Mouse (Mus musculus): ENCODE measurements around the gene Tcerg1l. TPM values are rescaled to one million over a fixed set of nuclear protein-coding genes. Genes with fewer than 3 reads are reported as not detected.

Tcerg1l gene
- polyA plus RNA-seq, 1 experiment from 2014 or later, result 0.12 TPM

DNA sequence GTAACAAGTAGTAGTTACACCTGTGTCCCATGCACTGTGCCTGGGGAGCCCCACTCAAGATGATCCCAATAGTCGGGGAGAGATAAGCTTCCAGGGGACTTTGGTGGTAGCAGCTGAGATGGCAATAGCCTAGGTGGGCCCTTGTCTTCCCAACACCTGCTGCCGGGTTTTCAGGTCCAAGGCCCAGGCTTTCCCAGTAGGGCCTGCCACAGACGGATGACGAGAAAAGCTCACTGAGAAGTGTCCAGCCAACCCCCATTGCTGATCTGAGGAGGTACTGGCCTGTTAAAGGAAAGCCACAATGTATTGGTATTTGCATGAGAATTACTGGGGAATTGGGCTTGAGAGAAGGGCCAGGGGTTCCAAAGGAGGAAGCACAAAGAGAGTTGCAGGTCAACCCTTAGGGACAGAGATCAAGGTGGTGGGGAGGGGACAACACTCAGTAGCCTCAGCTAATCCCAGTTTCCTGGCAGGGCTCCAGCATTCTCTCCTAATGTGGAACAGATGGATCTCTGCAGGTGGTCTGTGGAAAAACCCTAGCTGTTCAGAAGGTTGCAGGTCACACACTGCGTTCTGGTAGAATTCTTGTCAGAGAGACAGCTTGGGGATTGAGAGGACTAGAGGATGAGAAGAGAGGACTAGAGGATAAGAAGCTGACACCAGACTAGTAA lies 129.4 kb downstream of the Tcerg1l start:
- WGBS, result 75% methylated on average over 5 of the region's 5 CpGs
- H3K36me3 ChIP-seq (ENCODE audit: control insufficient read depth, insufficient read depth, low read length), result no peaks in the 10 kb centered on the region
- no peaks in the 10 kb centered on the region for H3K4me1 ChIP-seq (ENCODE audit: control insufficient read depth, insufficient read depth, low read length)

DNA sequence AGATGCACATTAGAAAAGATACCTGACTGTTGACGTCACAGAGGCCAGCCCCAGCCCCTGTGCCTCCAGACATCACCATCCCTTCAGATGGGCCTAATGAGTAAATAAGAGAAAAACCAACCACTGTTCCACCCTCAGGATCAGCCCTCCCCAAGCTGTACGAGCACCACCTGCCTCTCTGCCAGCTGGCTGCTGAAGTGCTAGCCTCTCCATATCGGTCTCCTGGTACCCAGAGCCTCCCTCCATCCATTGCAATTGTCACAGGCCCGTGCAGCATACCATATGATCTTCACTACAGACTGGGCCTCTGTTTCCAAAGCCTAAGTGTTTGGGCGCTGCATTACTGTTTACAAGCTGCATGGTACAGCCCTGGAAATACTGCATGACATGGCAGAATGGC lies 148.9 kb downstream of the Tcerg1l start:
- H3K36me3 ChIP-seq (ENCODE audit: control insufficient read depth, insufficient read depth, low read length), result no peaks in the 10 kb centered on the region
- no peak overlapping the region for H3K4me2 ChIP-seq (ENCODE audit: low read depth, low read length)
- H3K9me3 ChIP-seq (ENCODE audit: control insufficient read depth, low read length), result no peaks in the 10 kb centered on the region
- no peak overlapping the region for H3K9ac ChIP-seq (ENCODE audit: low read depth, low read length)
- H3K4me1 ChIP-seq (ENCODE audit: control insufficient read depth, insufficient read depth, low read length), result no peaks in the 10 kb centered on the region
- no peak for ATAC-seq
- WGBS, result 77% methylated on average over 5 of the region's 5 CpGs
- H3K27ac ChIP-seq (ENCODE audit: low read length), result no peak overlapping the region
- no peaks in the 10 kb centered on the region for H3K27me3 ChIP-seq (replicated peaks; ENCODE audit: control insufficient read depth, insufficient read depth, low read length)
- H3K4me3 ChIP-seq (ENCODE audit: low read length), result no peak overlapping the region

More for the DNA sequence above, 129.4 kb downstream of the Tcerg1l start:
- Histone ChIP-seq H3K4me2 (ENCODE audit: low read depth, low read length) (no peak overlapping the region), H3K4me3 (ENCODE audit: low read length) (no peak overlapping the region), H3K9ac (ENCODE audit: low read depth, low read length) (no peak overlapping the region), H3K9me3 (ENCODE audit: control insufficient read depth, low read length) (no peaks in the 10 kb centered on the region), H3K27me3 (replicated peaks; ENCODE audit: control insufficient read depth, insufficient read depth, low read length) (no peaks in the 10 kb centered on the region), H3K27ac (ENCODE audit: low read length) (no peak overlapping the region)
- ATAC-seq, result no peak

DNA sequence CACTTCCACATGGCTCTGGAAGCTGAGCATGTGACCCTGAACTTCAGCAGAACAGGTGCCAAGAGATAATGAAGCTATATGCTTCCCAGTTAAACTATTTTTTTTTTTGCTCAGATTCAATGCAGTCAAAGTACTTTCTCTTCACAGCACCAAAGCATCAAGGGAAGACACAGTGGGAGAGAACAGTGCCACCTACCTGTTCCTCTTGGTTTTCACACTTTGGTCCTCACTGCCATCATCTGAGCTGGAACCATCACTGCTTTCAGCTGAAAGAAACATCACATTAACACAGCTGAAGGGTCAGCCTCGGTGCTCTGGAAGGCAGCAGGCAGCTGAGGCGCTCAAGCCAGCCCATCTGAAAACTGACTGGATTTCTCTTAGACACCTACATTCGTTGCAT lies 149.4 kb downstream of the Tcerg1l start:
- WGBS, result 67% methylated on average over 3 of the region's 3 CpGs

GRCm38 (mm10) chr7:138246684-138247083 lies 150.8 kb downstream of the Tcerg1l start:
- Histone ChIP-seq H3K9me3 (ENCODE audit: control insufficient read depth, low read length) (no peaks in the 10 kb centered on the region), H3K27ac (ENCODE audit: low read length) (no peak overlapping the region), H3K4me3 (ENCODE audit: low read length) (no peak overlapping the region), H3K9ac (ENCODE audit: low read depth, low read length) (no peak overlapping the region), H3K4me1 (ENCODE audit: control insufficient read depth, insufficient read depth, low read length) (no peaks in the 10 kb centered on the region), H3K4me2 (ENCODE audit: low read depth, low read length) (no peak overlapping the region), H3K27me3 (replicated peaks; ENCODE audit: control insufficient read depth, insufficient read depth, low read length) (no peaks in the 10 kb centered on the region), H3K36me3 (ENCODE audit: control insufficient read depth, insufficient read depth, low read length) (no peaks in the 10 kb centered on the region)
- 29% methylated on average over 2 of the region's 2 CpGs for WGBS
- ATAC-seq, result no peak

More for the DNA sequence above, 149.4 kb downstream of the Tcerg1l start:
- no peaks in the 10 kb centered on the region for H3K27me3 ChIP-seq (replicated peaks; ENCODE audit: control insufficient read depth, insufficient read depth, low read length)
- no peaks in the 10 kb centered on the region for H3K36me3 ChIP-seq (ENCODE audit: control insufficient read depth, insufficient read depth, low read length)
- no peak overlapping the region for H3K27ac ChIP-seq (ENCODE audit: low read length)
- H3K9ac ChIP-seq (ENCODE audit: low read depth, low read length), result no peak overlapping the region
- H3K4me1 ChIP-seq (ENCODE audit: control insufficient read depth, insufficient read depth, low read length), result no peaks in the 10 kb centered on the region
- H3K4me2 ChIP-seq (ENCODE audit: low read depth, low read length), result no peak overlapping the region
- no peaks in the 10 kb centered on the region for H3K9me3 ChIP-seq (ENCODE audit: control insufficient read depth, low read length)
- no peak overlapping the region for H3K4me3 ChIP-seq (ENCODE audit: low read length)
- no peak for ATAC-seq

DNA sequence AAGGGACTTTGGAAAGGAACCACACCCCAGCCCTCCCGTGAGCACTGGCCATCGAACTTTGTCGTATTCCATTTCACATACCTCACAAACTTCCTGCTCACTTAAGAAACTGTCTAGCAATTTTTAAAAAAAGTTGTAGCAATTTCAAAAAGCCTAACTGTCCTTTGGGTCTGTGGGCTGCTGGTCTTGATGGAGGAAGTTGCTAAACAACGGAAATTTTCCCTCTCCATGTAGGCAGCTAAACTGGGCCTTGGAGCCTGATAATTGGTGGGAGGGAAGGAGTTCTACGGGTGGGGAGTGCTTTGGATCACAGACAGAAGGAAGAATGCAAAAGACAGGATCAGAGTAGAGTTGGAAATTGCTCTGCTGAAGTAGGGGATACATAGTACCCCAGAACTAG lies 155.3 kb downstream of the Tcerg1l start:
- H3K36me3 ChIP-seq (ENCODE audit: control insufficient read depth, insufficient read depth, low read length), result no peaks in the 10 kb centered on the region
- no peak for ATAC-seq
- H3K4me2 ChIP-seq (ENCODE audit: low read depth, low read length), result no peak overlapping the region
- H3K4me3 ChIP-seq (ENCODE audit: low read length), result no peak overlapping the region
- no peak overlapping the region for H3K9ac ChIP-seq (ENCODE audit: low read depth, low read length)
- H3K27ac ChIP-seq (ENCODE audit: low read length), result no peak overlapping the region
- no peaks in the 10 kb centered on the region for H3K27me3 ChIP-seq (replicated peaks; ENCODE audit: control insufficient read depth, insufficient read depth, low read length)
- WGBS, result 67% methylated on average over 5 of the region's 5 CpGs
- no peaks in the 10 kb centered on the region for H3K9me3 ChIP-seq (ENCODE audit: control insufficient read depth, low read length)
- H3K4me1 ChIP-seq (ENCODE audit: control insufficient read depth, insufficient read depth, low read length), result no peaks in the 10 kb centered on the region

DNA sequence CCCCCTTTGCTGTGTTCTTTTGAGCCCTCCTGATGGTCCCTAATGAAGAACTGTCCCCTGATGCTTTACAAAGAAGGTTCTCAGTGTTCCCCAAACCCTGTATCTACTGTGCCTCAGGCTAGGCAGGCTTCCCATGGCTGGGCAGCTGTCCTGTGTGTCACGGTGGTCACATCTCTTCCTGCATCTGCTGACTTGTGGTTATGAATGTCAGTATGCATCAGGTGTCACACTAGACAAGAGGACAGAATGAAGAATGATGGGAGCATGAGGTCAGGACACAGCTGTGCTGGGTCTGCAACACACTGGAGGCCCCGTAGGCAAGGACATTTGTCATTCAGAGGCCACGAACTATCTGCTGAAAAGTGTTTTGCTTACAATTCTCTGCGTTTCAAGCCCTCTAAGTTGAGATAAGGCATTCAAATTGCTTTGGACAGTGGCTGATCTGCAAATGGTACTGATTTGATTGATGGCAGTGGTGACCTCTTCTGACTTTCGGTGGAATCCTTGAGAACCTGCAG lies 159.8 kb downstream of the Tcerg1l start:
- no peak for ATAC-seq
- WGBS, result 32% methylated on average over 5 of the region's 5 CpGs
- H3K4me3 ChIP-seq (ENCODE audit: low read length), result no peak overlapping the region

GRCm38 (mm10) chr7:138224252-138224651 lies 173.3 kb downstream of the Tcerg1l start:
- Histone ChIP-seq H3K36me3 (ENCODE audit: control insufficient read depth, insufficient read depth, low read length) (no peaks in the 10 kb centered on the region), H3K4me3 (ENCODE audit: low read length) (no peak overlapping the region), H3K9ac (ENCODE audit: low read depth, low read length) (no peak overlapping the region), H3K4me2 (ENCODE audit: low read depth, low read length) (no peak overlapping the region), H3K9me3 (ENCODE audit: control insufficient read depth, low read length) (no peaks in the 10 kb centered on the region), H3K4me1 (ENCODE audit: control insufficient read depth, insufficient read depth, low read length) (no peaks in the 10 kb centered on the region), H3K27ac (ENCODE audit: low read length) (no peak overlapping the region), H3K27me3 (replicated peaks; ENCODE audit: control insufficient read depth, insufficient read depth, low read length) (no peaks in the 10 kb centered on the region)
- ATAC-seq, result no peak
- WGBS, result 77% methylated on average over 3 of the region's 3 CpGs

More for the DNA sequence above, 159.8 kb downstream of the Tcerg1l start:
- no peak overlapping the region for H3K4me2 ChIP-seq (ENCODE audit: low read depth, low read length)
- no peak overlapping the region for H3K27ac ChIP-seq (ENCODE audit: low read length)
- no peaks in the 10 kb centered on the region for H3K27me3 ChIP-seq (replicated peaks; ENCODE audit: control insufficient read depth, insufficient read depth, low read length)
- H3K36me3 ChIP-seq (ENCODE audit: control insufficient read depth, insufficient read depth, low read length), result no peaks in the 10 kb centered on the region
- no peaks in the 10 kb centered on the region for H3K9me3 ChIP-seq (ENCODE audit: control insufficient read depth, low read length)
- H3K4me1 ChIP-seq (ENCODE audit: control insufficient read depth, insufficient read depth, low read length), result no peaks in the 10 kb centered on the region
- no peak overlapping the region for H3K9ac ChIP-seq (ENCODE audit: low read depth, low read length)

DNA sequence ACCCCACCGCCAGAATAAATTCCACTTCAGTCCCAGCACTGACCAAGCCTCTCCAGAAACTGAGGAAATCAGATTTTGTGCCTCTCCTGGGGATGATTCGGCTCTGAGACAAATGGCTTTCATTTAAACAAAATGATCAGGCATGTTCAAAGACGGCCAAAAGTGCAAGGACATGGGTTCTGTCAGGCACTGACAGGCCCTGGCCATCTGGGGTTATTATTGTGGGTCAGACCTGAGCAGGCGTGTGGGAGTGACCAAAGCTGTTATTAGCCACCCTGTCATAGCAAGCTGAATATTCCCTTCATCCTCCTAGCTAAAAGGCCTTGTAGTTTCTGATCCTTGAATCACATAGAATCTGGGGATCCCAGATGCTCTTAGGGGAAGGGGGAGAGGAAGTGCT lies 174.6 kb downstream of the Tcerg1l start:
- no peak overlapping the region for H3K4me2 ChIP-seq (ENCODE audit: low read depth, low read length)
- H3K27ac ChIP-seq (ENCODE audit: low read length), result no peak overlapping the region
- WGBS, result 45% methylated on average over 4 of the region's 4 CpGs
- H3K9me3 ChIP-seq (ENCODE audit: control insufficient read depth, low read length), result no peaks in the 10 kb centered on the region
- no peak for ATAC-seq
- H3K4me3 ChIP-seq (ENCODE audit: low read length), result no peak overlapping the region
- no peaks in the 10 kb centered on the region for H3K4me1 ChIP-seq (ENCODE audit: control insufficient read depth, insufficient read depth, low read length)
- no peaks in the 10 kb centered on the region for H3K36me3 ChIP-seq (ENCODE audit: control insufficient read depth, insufficient read depth, low read length)
- H3K27me3 ChIP-seq (replicated peaks; ENCODE audit: control insufficient read depth, insufficient read depth, low read length), result no peaks in the 10 kb centered on the region
- H3K9ac ChIP-seq (ENCODE audit: low read depth, low read length), result no peak overlapping the region

DNA sequence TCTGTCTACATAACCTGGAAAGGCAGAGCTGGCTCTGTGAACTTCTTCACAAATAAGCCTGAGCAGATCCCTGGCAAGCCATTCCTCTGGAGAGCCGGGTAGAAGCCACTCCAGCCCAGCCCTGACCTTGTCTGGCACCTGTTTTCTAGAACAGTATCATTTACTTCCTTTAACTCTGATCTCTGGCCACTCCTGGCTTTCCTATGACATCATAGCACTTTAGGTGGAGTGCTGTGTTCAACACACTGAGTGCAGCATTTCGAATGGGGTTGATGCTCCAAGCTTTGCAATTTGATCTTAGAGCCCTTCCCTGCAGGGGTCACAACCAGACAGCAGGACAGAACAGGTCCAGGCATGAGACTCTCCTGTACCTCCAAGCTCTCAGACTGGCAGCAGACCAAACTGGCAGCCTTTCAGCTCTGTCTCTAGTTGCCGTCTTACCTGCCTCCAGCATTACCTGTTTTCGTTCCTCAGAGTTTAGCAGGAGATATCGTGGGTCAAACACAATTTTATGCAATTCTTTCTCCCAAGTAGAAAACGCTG lies 179.9 kb downstream of the Tcerg1l start:
- H3K4me2 ChIP-seq (ENCODE audit: low read depth, low read length), result no peak overlapping the region
- H3K27me3 ChIP-seq (replicated peaks; ENCODE audit: control insufficient read depth, insufficient read depth, low read length), result no peaks in the 10 kb centered on the region
- H3K36me3 ChIP-seq (ENCODE audit: control insufficient read depth, insufficient read depth, low read length), result no peaks in the 10 kb centered on the region
- no peak overlapping the region for H3K4me3 ChIP-seq (ENCODE audit: low read length)
- 0 out of 2 replicates have a peak, but pooled peaks cover 6% of the 10 kb centered on the region for H3K4me1 ChIP-seq (ENCODE audit: control insufficient read depth, insufficient read depth, low read length)
- 68% methylated on average over 6 of the region's 6 CpGs for WGBS
- H3K9me3 ChIP-seq (ENCODE audit: control insufficient read depth, low read length), result no peaks in the 10 kb centered on the region
- H3K27ac ChIP-seq (ENCODE audit: low read length), result no peak overlapping the region
- no peak for ATAC-seq
- H3K9ac ChIP-seq (ENCODE audit: low read depth, low read length), result no peak overlapping the region

Measured in intestine, embryonic 16.5 days (tissue).